9 mouse cellular contexts compared by ENCODE assay signal in genomic region chr3:84154721-84155141, GRCm38 (mm10). TPM values are rescaled to one million over a fixed set of nuclear protein-coding genes. Genes with fewer than 3 reads are reported as not detected.
A peak's percentile ranks its signal among the peaks of the same experiment; 100 is the strongest.
DNase-seq lines count a peak whose midpoint lies in the region; ATAC-seq and TF ChIP-seq lines count a peak whose summit lies in the region.
"Had no signal": no experiment of that assay in that cellular context is flagged by ENCODE, and none has a peak within 500 bp of the region (broad histone marks: within the 10 kb centered on the region; RNA-seq: fewer than 3 reads in every experiment).

No protein-coding gene starts in this region.

- H3K79me2 ChIP-seq in liver, adult 2 months (ENCODE audit: control insufficient read depth, insufficient read depth, low read length): no peaks in the 10 kb centered on the region

- peaks cover 1% of the 10 kb centered on the region; the same call in 1 of the 2 replicates for H3K36me3 ChIP-seq in liver, adult 2 months (ENCODE audit: control insufficient read depth, insufficient read depth, low read length)
- H3K36me3 ChIP-seq in embryonic facial prominence, embryonic 15.5 days: no peaks in the 10 kb centered on the region
- no peaks in the 10 kb centered on the region for H3K36me3 ChIP-seq in limb, embryonic 11.5 days (ENCODE audit: control insufficient read depth, insufficient read depth, low read length)
- peaks cover 8% of the 10 kb centered on the region; the same call in 1 of the 2 replicates for H3K36me3 ChIP-seq in neural tube, embryonic 14.5 days (ENCODE audit: control insufficient read depth, insufficient read depth, low read length)

- H3K27me3 ChIP-seq in liver, adult 2 months (ENCODE audit: control insufficient read depth, insufficient read depth, low read length): no peaks in the 10 kb centered on the region
- no peaks in the 10 kb centered on the region for H3K27me3 ChIP-seq in embryonic facial prominence, embryonic 15.5 days
- no peaks in the 10 kb centered on the region for H3K27me3 ChIP-seq in limb, embryonic 11.5 days (ENCODE audit: control insufficient read depth, insufficient read depth, low read length)
- H3K27me3 ChIP-seq in neural tube, embryonic 14.5 days (ENCODE audit: control insufficient read depth, insufficient read depth, low read length): no peaks in the 10 kb centered on the region

- 7% methylated on average over 12 of the region's 12 CpGs for WGBS in liver, adult 2 months
- WGBS in embryonic facial prominence, embryonic 15.5 days: 12% methylated on average over 12 of the region's 12 CpGs
- WGBS in limb, embryonic 11.5 days: 2% methylated on average over 12 of the region's 12 CpGs
- WGBS in neural tube, embryonic 14.5 days: 4% methylated on average over 12 of the region's 12 CpGs

- H3K9ac ChIP-seq in liver, adult 2 months (ENCODE audit: low read depth, low read length): no peak overlapping the region
- no peak overlapping the region for H3K9ac ChIP-seq in embryonic facial prominence, embryonic 15.5 days
- H3K9ac ChIP-seq in limb, embryonic 11.5 days (ENCODE audit: low read length): no peak overlapping the region
- H3K9ac ChIP-seq in neural tube, embryonic 14.5 days (replicated peaks; ENCODE audit: low read depth, low read length): no peak overlapping the region

- peak overlapping the region; percentile 98 for H3K4me2 ChIP-seq in embryonic facial prominence, embryonic 15.5 days (replicated peaks)
- peak overlapping the region; percentile 92 for H3K4me2 ChIP-seq in limb, embryonic 11.5 days (ENCODE audit: low read depth, severe bottlenecking)
- peak overlapping the region; percentile 96; the same call in 1 of the 2 replicates for H3K4me2 ChIP-seq in neural tube, embryonic 14.5 days (ENCODE audit: low read depth, low read length)

- no peak for TF ChIP-seq CTCF in liver, adult 2 months (IDR thresholded peaks at IDR 0.05; ENCODE audit: low read depth, low read length)

- no peak for TF ChIP-seq POLR2A in liver, adult 2 months (IDR thresholded peaks at IDR 0.05; ENCODE audit: extremely low read depth, insufficient read depth, low read length)

- peak; percentile 71 for DNase-seq in liver, adult 2 months (ENCODE audit: extremely low read depth, low read depth, low spot score)
- no peak for DNase-seq in liver
- peak; percentile 43 for DNase-seq in limb, embryonic 11.5 days (ENCODE audit: low spot score)
- DNase-seq in ovary, adult 18-20 months (ENCODE audit: low spot score): no peak
- DNase-seq in left cerebral cortex, adult 11 months (ENCODE audit: low spot score): no peak
- DNase-seq in spleen, postnatal 36 days (ENCODE audit: low spot score in 2 of 2): no peak

- H3K4me1 ChIP-seq in liver, adult 2 months (ENCODE audit: control insufficient read depth, insufficient read depth, low read length): no peaks in the 10 kb centered on the region
- 0 out of 2 replicates have a peak, but pooled peaks cover 3% of the 10 kb centered on the region for H3K4me1 ChIP-seq in embryonic facial prominence, embryonic 15.5 days
- peaks cover 3% of the 10 kb centered on the region; the same call in 1 of the 2 replicates for H3K4me1 ChIP-seq in limb, embryonic 11.5 days (ENCODE audit: control insufficient read depth, insufficient read depth, low read length)
- no peaks in the 10 kb centered on the region for H3K4me1 ChIP-seq in neural tube, embryonic 14.5 days (ENCODE audit: control insufficient read depth, insufficient read depth, low read length)

- H3K27ac ChIP-seq in liver, adult 2 months (replicated peaks; ENCODE audit: insufficient read depth, low read depth, low read length): peak overlapping the region; percentile 60
- no peak overlapping the region for H3K27ac ChIP-seq in embryonic facial prominence, embryonic 15.5 days (replicated peaks)
- no peak overlapping the region for H3K27ac ChIP-seq in limb, embryonic 11.5 days (replicated peaks; ENCODE audit: low read depth, low read length)
- H3K27ac ChIP-seq in neural tube, embryonic 14.5 days (ENCODE audit: low read depth, low read length): no peak overlapping the region

- no peak for ATAC-seq in embryonic facial prominence, embryonic 15.5 days (ENCODE audit: insufficient number of reproducible peaks, low FRiP score, low TSS enrichment, low read depth)
- no peak for ATAC-seq in limb, embryonic 11.5 days (ENCODE audit: insufficient number of reproducible peaks, low FRiP score, low TSS enrichment, low read depth)
- no peak for ATAC-seq in neural tube, embryonic 14.5 days (ENCODE audit: low read depth)

- H3K9me3 ChIP-seq in embryonic facial prominence, embryonic 15.5 days (replicated peaks): no peaks in the 10 kb centered on the region
- H3K9me3 ChIP-seq in limb, embryonic 11.5 days (ENCODE audit: control insufficient read depth, low read length): no peaks in the 10 kb centered on the region
- H3K9me3 ChIP-seq in neural tube, embryonic 14.5 days (ENCODE audit: control insufficient read depth, low read length): no peaks in the 10 kb centered on the region

- 0 out of 2 replicates have a peak overlapping the region, but pooled peaks have one; percentile 21 for H3K4me3 ChIP-seq in liver, adult 2 months (ENCODE audit: insufficient read depth, low read depth, low read length)
- peak overlapping the region; percentile 65 for H3K4me3 ChIP-seq in embryonic facial prominence, embryonic 15.5 days (replicated peaks)
- no peak overlapping the region for H3K4me3 ChIP-seq in limb, embryonic 11.5 days (ENCODE audit: low read depth, low read length)
- H3K4me3 ChIP-seq in neural tube, embryonic 14.5 days (ENCODE audit: low read depth, low read length): no peak overlapping the region

RNA-seq across cellular contexts. Expression of gene Mnd1, which starts 0.9 kb away (rescaled TPM):
- 7.4 and 7.5 TPM in 2 replicates for total RNA-seq in liver, adult 2 months (2014; rRNA removed)
- polyA plus RNA-seq in liver, adult 2 months (2012; rRNA removed): 0.84 and 1.2 TPM in 2 replicates
- polyA plus RNA-seq in embryonic facial prominence, embryonic 15.5 days (2015; fragmentation: Nextera tagmentation; extraction: Ambion mirVana): 13.1 and 13.2 TPM in 2 replicates
- polyA plus RNA-seq in limb, embryonic 11.5 days (2014; fragmentation: Nextera tagmentation; extraction: Ambion mirVana): 14.6 and 16.6 TPM in 2 replicates
- polyA plus RNA-seq in neural tube, embryonic 14.5 days (2014; fragmentation: Nextera tagmentation; extraction: Ambion mirVana): 0.95 and 1.2 TPM in 2 replicates

RNA-seq across cellular contexts. Expression of gene Gm6525, which starts 19.2 kb away (rescaled TPM):
- 0.27 TPM in 1 of 2 replicates, not detected in the other for total RNA-seq in liver, adult 2 months (2014; rRNA removed)
- polyA plus RNA-seq in liver, adult 2 months (2012; rRNA removed): not detected in 2 replicates
- polyA plus RNA-seq in embryonic facial prominence, embryonic 15.5 days (2015; fragmentation: Nextera tagmentation; extraction: Ambion mirVana): 1.6 and 1.7 TPM in 2 replicates
- 0.44 and 0.63 TPM in 2 replicates for polyA plus RNA-seq in limb, embryonic 11.5 days (2014; fragmentation: Nextera tagmentation; extraction: Ambion mirVana)
- polyA plus RNA-seq in neural tube, embryonic 14.5 days (2014; fragmentation: Nextera tagmentation; extraction: Ambion mirVana): 3.6 and 4.6 TPM in 2 replicates
- total RNA-seq: neutrophil, adult 5-6 weeks had no signal

Comparison
In these comparisons a context has a peak if more than half of its experiments do, and no peak if none do; other contexts are left out.
1. DNase-seq: peak in liver, adult 2 months (single experiment) and limb, embryonic 11.5 days (single experiment); none in liver (single experiment), ovary, adult 18-20 months (single experiment), left cerebral cortex, adult 11 months (single experiment) and spleen, postnatal 36 days (0 of 2).
2. H3K4me3 ChIP-seq: peak in liver, adult 2 months (single experiment) and embryonic facial prominence, embryonic 15.5 days (single experiment); none in limb, embryonic 11.5 days (single experiment) and neural tube, embryonic 14.5 days (single experiment).
3. Peak in every context shown above with its lines, with median percentiles within 50 percentile points of each other: H3K4me2 ChIP-seq.